Mouse (Mus musculus) lung, postnatal 0 days (tissue): ENCODE measurements around the gene Krtap19-2. TPM values are rescaled to one million over a fixed set of nuclear protein-coding genes. Genes with fewer than 3 reads are reported as not detected.

Source experiments
- ATAC-seq: fragments of 200-750 bp; cut with Nextera tagmentation; 2 replicates; pipeline ENCODE4 v1.8.0; 2017; ENCODE audit warnings: moderate library complexity
- DNase-seq: peaks from one replicate; pipeline ENCODE4 v3.0.0-alpha.2; 2016; ENCODE audit warnings: low spot score
- H3K27ac ChIP-seq: fragments of 300-500 bp; sonication (generic); 2 replicates; pipeline ENCODE4 v1.5.1; 2014; ENCODE audit warnings: antibody characterized with exemption, mild to moderate bottlenecking, low read length, mixed read lengths
- H3K27me3 ChIP-seq: fragments of 300-500 bp; sonication (generic); replicated peaks from 2 replicates; pipeline ENCODE4 v1.6.1; 2014; ENCODE audit warnings: low read length, mixed read lengths; ENCODE audit not compliant: insufficient read depth
- H3K36me3 ChIP-seq: fragments of 300-500 bp; sonication (generic); 2 replicates; pipeline ENCODE4 v1.6.1; 2014; ENCODE audit warnings: low read length, mixed read lengths; ENCODE audit not compliant: insufficient read depth
- H3K4me1 ChIP-seq: fragments of 300-500 bp; sonication (generic); 2 replicates; pipeline ENCODE4 v1.6.1; 2014; ENCODE audit warnings: antibody characterized with exemption, low read depth, low read length, mixed read lengths; ENCODE audit not compliant: insufficient read depth
- H3K4me2 ChIP-seq: fragments of 300-500 bp; sonication (generic); replicated peaks from 2 replicates; pipeline ENCODE4 v1.6.1; 2014; ENCODE audit warnings: low read depth, mild to moderate bottlenecking, low read length, moderate library complexity, mixed read lengths
- H3K4me3 ChIP-seq: fragments of 300-500 bp; sonication (generic); 2 replicates; pipeline ENCODE4 v1.5.1; 2014; ENCODE audit warnings: low read depth, low read length
- H3K9ac ChIP-seq: fragments of 300-500 bp; sonication (generic); replicated peaks from 2 replicates; pipeline ENCODE4 v1.6.1; 2014; ENCODE audit warnings: low read depth, mild to moderate bottlenecking
- H3K9me3 ChIP-seq: fragments of 300-500 bp; sonication (generic); 2 replicates; pipeline ENCODE4 v1.6.1; 2016; ENCODE audit warnings: low read length, mixed read lengths
- CTCF ChIP-seq: IDR thresholded peaks from 2 replicates; pipeline ENCODE4 v1.5.1; 2016; ENCODE audit warnings: antibody characterized with exemption, mild to moderate bottlenecking
- EP300 ChIP-seq: IDR thresholded peaks from 2 replicates; pipeline ENCODE4 v1.6.1; 2016; ENCODE audit warnings: antibody characterized with exemption, mild to moderate bottlenecking, control low read depth
- WGBS: fragments of 180-500 bp; shearing (Covaris S2); extraction: QIAGEN DNeasy Blood & Tissue Kit; methylation state at CpG from one replicate; pipeline ENCODE4 v1.1.7; 2014; 5-methylcytosine and 5-hydroxymethylcytosine counted together
- polyA plus RNA-seq: library from polyadenylated mRNA; unstranded; fragments of >200 nt; fragmentation: Nextera tagmentation; extraction: Ambion mirVana; gene quantifications from 2 replicates; pipeline ENCODE4 v1.2.1, GENCODE M21; 2015

Gene Krtap19-2
- not detected in 2 replicates for polyA plus RNA-seq

- Histone ChIP-seq H3K9me3 (no peaks in the 10 kb centered on the region), H3K36me3 (no peaks in the 10 kb centered on the region), H3K9ac (no peak within 1 kb of the TSS), H3K27ac (no peak within 1 kb of the TSS), H3K27me3 (no peaks in the 10 kb centered on the region), H3K4me2 (no peak within 1 kb of the TSS), H3K4me3 (no peak within 1 kb of the TSS), H3K4me1 (no peaks in the 10 kb centered on the region)
- no peak for TF ChIP-seq CTCF
- no peak for TF ChIP-seq EP300
- DNase-seq, result no peak
- WGBS, result 94% methylated on average over 3 of the region's 3 CpGs
- ATAC-seq, result no peak
Observed at GRCm38 (mm10) chr16:88874169-88874568, at the start of gene Krtap19-2. Krtap19-2 (minus strand) TSS chr16:88874269.

- 84% methylated on average over 6 of the region's 6 CpGs for WGBS
- Histone ChIP-seq H3K4me2 (no peak within 1 kb of the TSS), H3K4me1 (no peaks in the 10 kb centered on the region), H3K9ac (no peak within 1 kb of the TSS), H3K27ac (no peak within 1 kb of the TSS), H3K36me3 (no peaks in the 10 kb centered on the region), H3K27me3 (no peaks in the 10 kb centered on the region), H3K4me3 (no peak within 1 kb of the TSS), H3K9me3 (no peaks in the 10 kb centered on the region)
- TF ChIP-seq CTCF (no peak), EP300 (no peak)
- ATAC-seq, result no peak
- DNase-seq, result no peak
Observed at GRCm38 (mm10) chr16:88896357-88896756, 22.3 kb upstream of the Krtap19-2 start, which contains the start of gene Krtap19-5. Krtap19-5 (minus strand) TSS chr16:88896457.

- H3K9me3 ChIP-seq, result no peaks in the 10 kb centered on the region
- no peaks in the 10 kb centered on the region for H3K27me3 ChIP-seq
- H3K36me3 ChIP-seq, result no peaks in the 10 kb centered on the region
- no peak overlapping the region for H3K27ac ChIP-seq
- H3K4me3 ChIP-seq, result no peak overlapping the region
- no peaks in the 10 kb centered on the region for H3K4me1 ChIP-seq
- no peak overlapping the region for H3K4me2 ChIP-seq
- H3K9ac ChIP-seq, result no peak overlapping the region
- ATAC-seq (no peak), DNase-seq (no peak)
- WGBS, result 68% methylated on average over 6 of the region's 6 CpGs
- TF ChIP-seq EP300 (no peak), CTCF (no peak)
Observed at GRCm38 (mm10) chr16:88886870-88887269, 12.8 kb upstream of the Krtap19-2 start.

GRCm38 (mm10) chr16:88884989-88885388 is 10.9 kb upstream of the Krtap19-2 start, which contains the start of gene Krtap19-4:
Krtap19-4 (minus strand) TSS chr16:88885089.
- no peak within 1 kb of the TSS for H3K9ac ChIP-seq
- ATAC-seq, result no peak

GRCm38 (mm10) chr16:88877938-88878337 is 3.9 kb upstream of the Krtap19-2 start, which contains the start of gene Krtap19-3:
Krtap19-3 (minus strand) TSS chr16:88878038.
- no peaks in the 10 kb centered on the region for H3K36me3 ChIP-seq
- 70% methylated on average over 2 of the region's 2 CpGs for WGBS
- H3K4me1 ChIP-seq, result no peaks in the 10 kb centered on the region
- no peaks in the 10 kb centered on the region for H3K27me3 ChIP-seq
- no peaks in the 10 kb centered on the region for H3K9me3 ChIP-seq
- H3K4me2 ChIP-seq, result no peak within 1 kb of the TSS
- H3K9ac ChIP-seq, result no peak within 1 kb of the TSS
- H3K27ac ChIP-seq, result no peak within 1 kb of the TSS
- TF ChIP-seq EP300 (no peak), CTCF (no peak)
- ATAC-seq, result no peak
- H3K4me3 ChIP-seq, result no peak within 1 kb of the TSS
- no peak for DNase-seq

More at GRCm38 (mm10) chr16:88884989-88885388, 10.9 kb upstream of the Krtap19-2 start, which contains the start of gene Krtap19-4:
- no peak for DNase-seq
- Histone ChIP-seq H3K9me3 (no peaks in the 10 kb centered on the region), H3K27ac (no peak within 1 kb of the TSS), H3K36me3 (no peaks in the 10 kb centered on the region), H3K4me1 (no peaks in the 10 kb centered on the region), H3K4me2 (no peak within 1 kb of the TSS), H3K4me3 (no peak within 1 kb of the TSS), H3K27me3 (no peaks in the 10 kb centered on the region)
- 85% methylated on average over 5 of the region's 5 CpGs for whole genome bisulfite sequencing
- TF ChIP-seq EP300 (no peak), CTCF (no peak)

GRCm38 (mm10) chr16:88869311-88869710 is 4.8 kb downstream of the Krtap19-2 start, which contains the start of gene Krtap19-1:
Krtap19-1 (minus strand) TSS chr16:88869411.
- H3K4me2 ChIP-seq, result no peak within 1 kb of the TSS
- no peaks in the 10 kb centered on the region for H3K4me1 ChIP-seq
- H3K27ac ChIP-seq, result no peak within 1 kb of the TSS
- 78% methylated on average over 6 of the region's 6 CpGs for WGBS
- H3K9me3 ChIP-seq, result no peaks in the 10 kb centered on the region
- no peak for DNase-seq
- H3K27me3 ChIP-seq, result no peaks in the 10 kb centered on the region
- no peak within 1 kb of the TSS for H3K4me3 ChIP-seq
- H3K9ac ChIP-seq, result no peak within 1 kb of the TSS
- TF ChIP-seq EP300 (no peak), CTCF (no peak)
- H3K36me3 ChIP-seq, result no peaks in the 10 kb centered on the region
- no peak for ATAC-seq

GRCm38 (mm10) chr16:88864887-88865407 is 9.1 kb downstream of the Krtap19-2 start:
- Histone ChIP-seq H3K36me3 (no peaks in the 10 kb centered on the region), H3K27me3 (no peaks in the 10 kb centered on the region), H3K4me3 (no peak overlapping the region), H3K4me2 (no peak overlapping the region), H3K9me3 (no peaks in the 10 kb centered on the region), H3K4me1 (no peaks in the 10 kb centered on the region), H3K9ac (no peak overlapping the region), H3K27ac (no peak overlapping the region)
- 80% methylated on average over 4 of the region's 4 CpGs for WGBS
- DNase-seq (no peak), ATAC-seq (no peak)
- no peak for TF ChIP-seq EP300
- TF ChIP-seq CTCF, result no peak
